Mouse (Mus musculus) embryonic facial prominence, embryonic 10.5 days (tissue): ENCODE data around the gene Dr1. TPM values are rescaled to one million over a fixed set of nuclear protein-coding genes. Genes with fewer than 3 reads are reported as not detected.
"Not testable (repeated sequence)": the region's sequence is repeated elsewhere in the genome, so short reads cannot be mapped to it uniquely, and the experiment has no call there.

Experiments
- DNase-seq: peaks from one replicate; pipeline ENCODE4 v3.0.0-alpha.2; 2017; ENCODE audit warnings: low spot score
- H3K27ac ChIP-seq: fragments of 300-500 bp; sonication (generic); replicated peaks from 2 replicates; pipeline ENCODE4 v1.5.1; 2016; ENCODE audit warnings: mild to moderate bottlenecking
- H3K27me3 ChIP-seq: fragments of 300-500 bp; sonication (generic); replicated peaks from 2 replicates; pipeline ENCODE4 v1.6.1; 2016; ENCODE audit warnings: low read depth, mild to moderate bottlenecking; ENCODE audit not compliant: poor library complexity, severe bottlenecking
- H3K36me3 ChIP-seq: fragments of 300-500 bp; sonication (generic); replicated peaks from 2 replicates; pipeline ENCODE4 v1.6.1; 2016; ENCODE audit warnings: mild to moderate bottlenecking, moderate library complexity
- H3K4me1 ChIP-seq: fragments of 300-500 bp; sonication (generic); 2 replicates; pipeline ENCODE4 v1.6.1; 2016
- H3K4me3 ChIP-seq: fragments of 300-500 bp; sonication (generic); 2 replicates; pipeline ENCODE4 v1.5.1; 2016; ENCODE audit warnings: mild to moderate bottlenecking, moderate library complexity
- H3K9me3 ChIP-seq: fragments of 300-500 bp; sonication (generic); 2 replicates; pipeline ENCODE4 v1.6.1; 2016; ENCODE audit warnings: mild to moderate bottlenecking
- WGBS: fragments of 180-500 bp; shearing (Covaris S2); methylation state at CpG from one replicate; pipeline ENCODE4 v1.1.7; 2016; 5-methylcytosine and 5-hydroxymethylcytosine counted together
- polyA plus RNA-seq: library from polyadenylated mRNA; unstranded; fragments of >200 nt; fragmentation: Nextera tagmentation; extraction: Ambion mirVana; gene quantifications from 2 replicates; pipeline ENCODE4 v1.2.1, GENCODE M21; 2016

Gene Dr1
- polyA plus RNA-seq, 1 experiment from 2014 or later: 46.1 TPM

DNA sequence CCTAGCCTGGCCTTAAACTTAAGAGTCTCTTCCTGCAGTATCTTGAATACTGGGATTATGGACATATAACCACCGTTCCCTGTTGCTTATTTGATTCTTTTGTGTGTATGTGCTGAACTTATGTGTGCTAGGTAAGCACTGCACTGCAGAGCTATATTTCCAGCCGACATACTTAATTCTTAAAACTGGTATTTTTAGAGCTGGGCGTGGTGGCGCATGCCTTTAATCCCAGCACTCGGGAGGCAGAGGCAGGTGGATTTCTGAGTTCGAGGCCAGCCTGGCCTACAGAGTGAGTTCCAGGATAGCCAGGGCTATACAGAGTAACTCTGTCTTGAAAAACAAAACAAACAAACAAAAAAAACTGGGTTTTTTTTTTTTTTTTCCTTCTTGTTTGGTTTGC is 2.6 kb downstream of the Dr1 start:
- not testable (repeated sequence) for DNase-seq, H3K27me3 ChIP-seq, H3K9me3 ChIP-seq, H3K27ac ChIP-seq
- WGBS: 93% methylated on average over 6 of the region's 6 CpGs
- Histone ChIP-seq H3K4me3 (peak overlapping the region; percentile 94), H3K36me3 (peaks cover 43% of the 10 kb centered on the region), H3K4me1 (peaks cover 27% of the 10 kb centered on the region)

DNA sequence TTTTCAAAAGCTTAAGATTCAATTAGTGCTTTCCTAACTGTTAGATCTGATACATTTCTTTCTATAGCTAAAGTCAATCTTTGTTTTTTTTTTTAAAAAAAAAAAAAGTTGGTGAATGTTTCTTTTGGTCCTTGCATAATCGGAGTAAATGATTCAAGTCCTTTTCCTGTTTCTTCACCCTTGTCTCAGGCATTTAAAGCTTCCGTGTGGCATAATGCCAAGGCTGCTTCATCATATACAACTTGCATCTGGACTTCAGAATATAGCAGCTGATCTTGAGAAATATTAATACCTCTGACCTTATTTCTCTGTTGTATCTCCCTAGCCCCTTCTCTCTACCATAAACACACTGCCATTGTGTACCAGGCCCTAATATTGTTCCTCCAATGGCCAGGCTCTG is 18.3 kb downstream of the Dr1 start:
- WGBS: 90% methylated on average over 2 of the region's 2 CpGs
- Histone ChIP-seq H3K36me3 (no peaks in the 10 kb centered on the region), H3K9me3 (peaks cover 5% of the 10 kb centered on the region; the same call in 1 of the 2 replicates), H3K27ac (no peak overlapping the region), H3K4me3 (no peak overlapping the region), H3K27me3 (no peaks in the 10 kb centered on the region), H3K4me1 (no peaks in the 10 kb centered on the region)
- no peak for DNase-seq

DNA sequence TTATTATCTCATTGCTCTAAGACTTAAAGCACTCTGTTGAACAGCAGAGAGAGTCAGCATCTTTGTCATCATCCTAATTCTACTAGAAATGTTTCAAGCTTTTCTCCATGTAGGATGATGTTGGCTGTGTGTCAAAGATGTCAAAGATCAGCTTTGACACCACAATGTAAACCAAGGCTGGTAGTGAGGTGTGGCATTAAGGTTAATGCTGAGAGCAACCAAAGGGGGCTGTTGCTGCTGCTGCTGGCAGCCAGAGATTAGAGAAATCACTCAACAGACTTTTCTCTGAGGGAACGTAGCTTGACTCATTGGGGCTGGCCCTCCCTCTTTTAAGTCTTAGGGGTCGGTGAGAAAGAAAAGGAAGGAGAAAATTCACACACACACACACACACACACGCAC is 32.9 kb downstream of the Dr1 start:
- H3K27ac ChIP-seq: no peak overlapping the region
- H3K27me3 ChIP-seq: no peaks in the 10 kb centered on the region
- WGBS: 57% methylated on average over 3 of the region's 3 CpGs
- DNase-seq: no peak
- H3K9me3 ChIP-seq: no peaks in the 10 kb centered on the region
- no peaks in the 10 kb centered on the region for H3K36me3 ChIP-seq
- H3K4me1 ChIP-seq: no peaks in the 10 kb centered on the region
- H3K4me3 ChIP-seq: no peak overlapping the region

- Histone ChIP-seq H3K4me3 (peak within 1 kb of the TSS; percentile 91), H3K9me3 (no peaks in the 10 kb centered on the region), H3K27ac (peak within 1 kb of the TSS; percentile 90), H3K4me1 (peaks cover 13% of the 10 kb centered on the region), H3K36me3 (0 out of 2 replicates have a peak, but pooled peaks cover 3% of the 10 kb centered on the region), H3K27me3 (no peaks in the 10 kb centered on the region)
- WGBS: under 1% methylated on average over 57 of the region's 57 CpGs
- peak; percentile 94 for DNase-seq
Observed at GRCm38 (mm10) chr5:108312224-108313064, 43.7 kb downstream of the Dr1 start, which contains the start of gene Pigg. Pigg (plus strand) TSS chr5:108312609.

DNA sequence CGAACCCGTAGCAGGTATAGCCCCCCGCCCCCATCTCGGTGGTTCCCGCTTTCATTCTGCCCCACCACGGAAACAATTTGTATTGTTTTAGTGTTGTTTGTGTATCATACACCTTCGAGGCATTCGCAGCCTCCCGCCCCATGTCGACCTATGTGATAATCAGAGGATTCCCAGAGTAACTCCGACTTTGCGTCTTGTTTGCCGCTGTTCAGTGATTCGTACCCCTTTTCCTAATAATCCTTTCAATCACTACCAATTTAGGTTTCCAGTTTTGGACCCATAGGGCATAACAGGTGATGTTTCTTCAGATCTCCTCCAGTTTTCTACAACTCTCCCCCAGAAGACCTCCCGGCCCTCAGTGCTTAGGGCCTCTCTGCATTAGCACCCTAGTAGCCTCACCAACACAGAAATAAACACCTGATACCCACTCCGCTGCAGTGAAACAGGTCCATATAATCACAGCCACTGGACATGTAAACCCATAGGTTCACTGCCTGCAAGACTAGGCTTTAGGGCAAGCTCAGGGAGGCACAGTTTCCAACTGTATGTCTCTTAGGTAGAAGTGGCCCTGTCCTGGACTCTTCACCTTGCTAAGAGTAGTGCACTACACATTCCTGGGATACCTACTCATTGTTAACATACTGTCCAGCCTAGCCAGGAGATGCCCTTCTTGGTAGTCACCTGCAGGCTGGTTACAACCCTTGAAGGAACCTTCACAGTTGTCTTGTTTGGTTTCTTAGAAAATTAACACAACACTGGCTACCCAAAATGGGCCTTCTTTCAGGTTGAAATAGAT is 44.6 kb downstream of the Dr1 start:
- peaks cover 13% of the 10 kb centered on the region for H3K4me1 ChIP-seq
- peak overlapping the region; percentile 90 for H3K27ac ChIP-seq
- H3K27me3 ChIP-seq: no peaks in the 10 kb centered on the region
- WGBS: 7% methylated on average over 16 of the region's 16 CpGs
- H3K4me3 ChIP-seq: peak overlapping the region; percentile 91
- no peaks in the 10 kb centered on the region for H3K9me3 ChIP-seq
- no peak for DNase-seq
- 0 out of 2 replicates have a peak, but pooled peaks cover 8% of the 10 kb centered on the region for H3K36me3 ChIP-seq

Other genes starting within 250 kb of the Dr1 start
- gene Mtf2, start 203.2 kb upstream of the Dr1 start, polyA plus RNA-seq: 182 and 183 TPM in 2 replicates
- 26.7 and 26.8 TPM in 2 replicates for gene Tmed5, start 136.3 kb upstream of the Dr1 start, polyA plus RNA-seq
- 11.0 and 15.1 TPM in 2 replicates for gene Ccdc18, start 136.0 kb upstream of the Dr1 start, polyA plus RNA-seq
- gene Pigg, start 43.7 kb downstream of the Dr1 start, polyA plus RNA-seq: 6.4 and 7.6 TPM in 2 replicates
- gene Gm42517, start 99.0 kb downstream of the Dr1 start, polyA plus RNA-seq: not detected in 2 replicates
- gene Pde6b, start 119.5 kb downstream of the Dr1 start, polyA plus RNA-seq: 0.16 and 0.39 TPM in 2 replicates
- gene Atp5k, start 165.6 kb downstream of the Dr1 start, polyA plus RNA-seq: 378 and 386 TPM in 2 replicates
- gene Mfsd7a, start 180.0 kb downstream of the Dr1 start, polyA plus RNA-seq: 0.11 and 0.15 TPM in 2 replicates
- 23.3 and 23.8 TPM in 2 replicates for gene Pcgf3, start 192.3 kb downstream of the Dr1 start, polyA plus RNA-seq